In genomic region chr4:139906176-139906575, GRCm38 (mm10) we compare ENCODE assay signal across 24 mouse cellular contexts.
"Had no signal": no experiment of that assay in that cellular context is flagged by ENCODE, and none has a peak within 500 bp of the region (broad histone marks: within the 10 kb centered on the region; RNA-seq: fewer than 3 reads in every experiment).

No protein-coding gene starts in this region.

- H3K27ac ChIP-seq: kidney, postnatal 0 days; layer of hippocampus, adult 2 months; limb, embryonic 10.5 days; limb, embryonic 13.5 days; liver, embryonic 12.5 days; liver, embryonic 15.5 days; lung, embryonic 15.5 days; stomach, embryonic 15.5 days had no signal

- H3K4me3 ChIP-seq: layer of hippocampus, adult 2 months; limb, embryonic 10.5 days; limb, embryonic 13.5 days; liver, embryonic 12.5 days; liver, embryonic 15.5 days; lung, embryonic 15.5 days; megakaryocyte, embryonic 14.5 days; stomach, embryonic 15.5 days had no signal

- H3K27me3 ChIP-seq: liver, embryonic 12.5 days; liver, embryonic 15.5 days; lung, embryonic 15.5 days; megakaryocyte, embryonic 14.5 days; stomach, embryonic 15.5 days had no signal

- H3K9me3 ChIP-seq: limb, embryonic 10.5 days; limb, embryonic 13.5 days; liver, embryonic 15.5 days; lung, embryonic 15.5 days; stomach, embryonic 15.5 days had no signal

- H3K4me1 ChIP-seq: limb, embryonic 10.5 days; limb, embryonic 13.5 days; liver, embryonic 12.5 days; liver, embryonic 15.5 days; lung, embryonic 15.5 days; megakaryocyte, embryonic 14.5 days; stomach, embryonic 15.5 days had no signal

- H3K4me2 ChIP-seq: limb, embryonic 13.5 days; liver, embryonic 12.5 days; liver, embryonic 15.5 days; lung, embryonic 15.5 days; midbrain, embryonic 11.5 days; stomach, embryonic 15.5 days had no signal

- H3K9ac ChIP-seq: limb, embryonic 13.5 days; liver, embryonic 12.5 days; liver, embryonic 15.5 days; lung, embryonic 15.5 days; stomach, embryonic 15.5 days had no signal

- ATAC-seq: intestine, postnatal 0 days; liver, embryonic 12.5 days; midbrain, embryonic 16.5 days had no signal

- H3K36me3 ChIP-seq: limb, embryonic 10.5 days; limb, embryonic 13.5 days; liver, embryonic 12.5 days; liver, embryonic 15.5 days; lung, embryonic 15.5 days; stomach, embryonic 15.5 days had no signal

- DNase-seq: kidney, adult 2 months; kidney, postnatal 25 days; layer of hippocampus, adult 9-11 months; liver; lung, adult 18-20 months; lung, postnatal 10 days; lung, postnatal 36 days; right cerebral cortex, postnatal 25 days; spleen, adult 18-20 months; thymus, adult 2 months; thymus, postnatal 14 days; thymus, postnatal 4 days had no signal
